Mouse (Mus musculus) kidney, postnatal 36 days (tissue): Measurements from ENCODE around the gene Gm5105.
A peak's percentile ranks its signal among the peaks of the same experiment; 100 is the strongest.

Experiments
- DNase-seq, 2 experiments: peaks; one replicate each; pipeline ENCODE4 v3.0.0; 2021 to 2022; ENCODE audit warnings: mixed read lengths in 2 of 2

The Gm5105 gene

DNA sequence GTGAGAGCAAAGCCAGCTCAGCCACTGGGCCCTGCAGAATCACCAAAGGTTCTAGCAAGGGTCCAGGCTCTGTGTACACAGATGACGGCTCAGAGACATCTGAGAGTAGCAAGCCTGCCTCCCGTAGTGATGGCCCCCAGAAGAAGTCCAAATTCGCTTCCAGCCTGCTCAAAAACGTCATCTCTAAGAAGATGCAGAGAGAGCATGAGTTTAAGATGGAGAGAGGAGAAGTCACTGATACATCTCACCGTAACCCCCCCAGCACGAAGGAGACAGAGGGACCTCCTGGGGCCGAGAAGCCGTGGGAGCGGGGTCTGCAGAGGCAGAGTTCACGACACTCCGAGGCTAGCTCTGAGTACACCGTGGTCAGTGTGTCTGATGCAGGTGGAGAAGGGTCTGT is at the start of gene Gm5105:
Gene Gm5105, minus strand, starts transcription at position 101 of the 400 bp plus-strand sequence.
- DNase-seq = no peak

- no peak for DNase-seq
Observed at GRCm38 (mm10) chr3:138116871-138117270, 49.7 kb upstream of the Gm5105 start.

DNA sequence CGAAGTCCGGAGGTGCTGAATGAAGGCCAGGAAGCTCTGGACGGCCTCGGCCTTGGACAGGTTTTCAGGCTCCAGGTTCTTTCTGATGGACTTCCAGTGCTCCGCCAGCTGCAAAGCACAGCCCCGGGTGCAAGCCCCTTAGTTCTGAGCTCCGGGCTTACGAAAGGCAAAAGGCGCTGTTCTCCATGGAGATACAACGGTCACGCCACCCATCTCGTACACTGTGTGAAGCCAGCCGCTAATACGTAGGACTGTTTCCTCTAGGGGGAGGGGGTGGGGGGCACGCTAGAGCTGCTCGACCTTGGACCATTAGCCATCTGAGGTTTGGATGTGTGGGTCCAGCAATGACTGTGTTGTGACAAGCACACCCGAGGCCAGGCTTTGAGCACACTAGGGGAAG is 46.9 kb upstream of the Gm5105 start:
- no peak for DNase-seq

DNA sequence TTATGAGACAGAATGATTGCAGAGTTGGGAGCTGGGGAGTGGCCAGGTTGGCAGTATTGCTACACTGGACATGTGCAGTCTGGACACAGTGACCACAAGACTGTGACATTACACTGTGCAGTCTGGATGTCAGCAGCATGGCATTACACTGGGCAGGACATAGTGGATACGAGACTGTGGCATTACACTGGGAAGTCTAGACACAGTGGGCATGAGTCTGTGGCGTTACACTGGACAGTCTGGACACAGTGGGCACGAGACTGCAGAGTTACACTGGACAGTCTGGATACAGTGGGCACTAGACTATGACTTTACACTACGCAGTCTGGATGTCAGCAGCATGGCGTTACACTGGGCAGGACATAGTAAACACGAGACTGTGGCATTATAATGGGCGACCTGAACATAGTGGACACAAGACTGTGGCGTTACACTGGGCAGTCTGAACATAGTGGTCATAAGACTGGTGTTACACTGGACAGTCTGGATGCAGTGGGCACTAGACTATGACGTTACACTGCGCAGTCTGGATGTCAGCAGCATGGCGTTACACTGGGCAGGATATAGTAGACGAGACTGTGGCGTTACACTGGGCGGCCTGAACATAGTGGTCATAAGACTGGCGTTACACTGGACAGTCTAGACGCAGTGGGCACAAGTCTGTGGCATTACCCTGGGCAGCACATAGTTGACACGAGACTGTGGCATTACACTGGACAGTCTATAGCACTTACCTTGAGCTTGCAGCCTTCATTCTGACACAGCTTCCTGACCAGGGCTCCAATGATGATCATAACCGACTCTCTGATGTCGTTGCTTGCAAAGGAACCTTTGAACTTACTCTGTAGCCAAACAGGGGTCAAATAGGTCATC is 44.0 kb upstream of the Gm5105 start:
- DNase-seq = no peak

DNA sequence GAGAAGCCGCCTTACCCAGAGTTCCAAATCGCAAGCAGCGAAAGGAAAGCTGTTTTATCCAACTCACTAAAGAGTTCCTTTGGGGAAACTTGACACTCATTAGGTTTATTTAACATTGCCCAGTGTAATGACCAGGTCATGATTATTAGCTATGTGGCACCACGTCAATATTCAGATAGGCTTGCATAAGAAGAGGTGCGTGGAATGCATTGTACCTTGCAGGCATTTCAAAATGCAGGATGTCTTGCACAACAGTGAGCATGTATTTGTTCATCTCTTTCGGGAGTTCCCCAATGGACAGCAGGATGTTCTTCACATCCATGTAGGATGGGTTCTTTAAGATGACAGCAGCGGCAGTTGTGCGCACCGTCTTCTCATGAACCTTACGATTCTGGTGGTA is 39.7 kb upstream of the Gm5105 start:
- no peak for DNase-seq

- DNase-seq = no peak
Observed at GRCm38 (mm10) chr3:138105056-138105455, 37.9 kb upstream of the Gm5105 start.

DNA sequence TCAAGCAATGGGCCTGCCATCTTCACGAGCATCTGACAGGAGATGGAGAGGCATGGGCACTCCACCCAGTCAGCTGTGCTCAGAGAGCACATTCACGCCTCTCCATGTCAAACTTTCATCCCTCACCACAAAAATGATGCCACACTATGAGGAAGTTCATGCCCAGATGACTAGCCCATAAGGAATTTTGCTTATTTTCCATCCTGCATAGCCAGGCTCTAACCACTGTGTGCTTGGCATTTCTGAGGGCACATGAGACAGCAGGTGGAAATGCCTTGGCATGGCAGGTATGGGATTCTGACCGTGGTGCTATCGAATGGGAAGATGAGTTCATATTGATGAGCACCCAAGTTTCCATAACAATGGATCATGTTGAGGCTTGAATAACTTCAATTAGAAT is 36.5 kb upstream of the Gm5105 start:
- no peak for DNase-seq

- no peak for DNase-seq
Observed at GRCm38 (mm10) chr3:138101936-138102335, 34.7 kb upstream of the Gm5105 start.

GRCm38 (mm10) chr3:138097718-138098117 is 30.5 kb upstream of the Gm5105 start:
- DNase-seq = no peak

DNA sequence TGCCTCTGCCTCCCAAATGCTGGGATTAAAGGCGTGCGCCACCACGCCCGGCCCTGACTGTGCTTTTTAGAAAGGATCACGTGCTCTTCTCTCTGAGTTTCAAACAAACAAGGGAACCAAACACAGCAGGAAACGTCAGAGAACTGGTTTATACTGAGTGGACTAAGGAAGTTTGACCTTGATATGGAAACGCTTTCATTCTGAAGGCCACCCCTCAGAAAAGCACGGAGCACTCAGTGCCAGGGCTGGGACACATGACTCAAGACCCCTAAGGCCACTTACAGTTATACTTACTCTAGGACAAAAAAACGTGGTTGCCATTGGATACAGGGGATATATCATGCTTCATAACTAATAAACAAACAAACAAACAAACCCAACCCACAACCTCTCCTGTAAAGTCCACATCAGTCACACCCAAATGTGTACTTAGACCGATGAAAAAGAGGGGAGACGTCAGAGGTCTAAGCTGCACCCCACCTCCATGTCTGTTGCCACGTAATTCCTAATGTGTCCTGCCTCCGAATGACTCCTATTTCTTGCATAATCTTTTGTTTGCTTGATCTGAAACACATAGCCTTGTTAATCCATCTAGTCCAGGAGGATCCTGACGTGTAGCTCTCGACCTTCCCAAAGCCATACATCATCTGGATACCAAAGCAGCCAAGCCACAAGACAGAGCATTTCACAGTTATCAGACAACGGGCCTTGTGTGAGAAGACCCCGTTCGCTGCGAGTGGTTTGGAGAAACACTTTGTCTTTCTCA is 29.3 kb upstream of the Gm5105 start:
- DNase-seq = no peak

DNA sequence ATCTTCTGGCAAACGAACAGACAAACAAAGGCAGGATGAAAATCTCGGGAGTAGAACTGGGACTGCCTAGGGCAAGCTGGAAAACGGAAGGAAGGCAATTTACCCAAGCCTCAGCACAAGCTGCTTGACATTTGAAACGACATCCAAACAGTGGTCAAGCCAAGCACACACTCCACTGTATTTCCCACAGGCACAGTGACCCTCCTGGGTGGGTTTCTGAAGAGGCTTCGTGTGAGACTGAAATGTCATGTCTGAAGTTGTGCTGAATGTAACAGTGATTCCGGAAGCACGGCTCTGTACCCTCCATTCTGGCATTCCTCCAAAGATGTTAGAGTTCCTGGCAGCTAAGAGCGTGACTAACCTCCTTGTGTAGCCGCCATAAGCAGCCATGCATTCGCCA is 28.5 kb upstream of the Gm5105 start:
- peak in 1 of 2 experiments; percentile 2 for DNase-seq

DNA sequence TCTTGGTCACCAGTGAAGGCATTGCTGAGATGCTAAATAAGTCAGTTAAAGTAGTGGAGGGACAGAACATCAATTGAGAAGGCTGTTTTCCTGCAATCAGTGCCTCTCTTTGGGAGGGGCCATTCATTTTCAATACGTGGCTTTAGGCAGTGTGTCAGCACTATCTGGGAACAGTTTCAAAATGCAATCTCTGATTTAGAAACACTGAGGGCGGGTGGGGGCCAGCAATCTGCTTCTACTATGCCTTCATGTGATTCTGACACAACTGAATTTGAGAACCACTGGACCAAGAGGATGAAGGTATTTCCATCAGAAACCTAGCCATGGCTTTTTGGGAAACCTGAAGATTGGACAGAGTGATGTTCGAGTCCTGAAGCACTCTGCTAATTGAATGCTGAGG is 28.1 kb upstream of the Gm5105 start:
- no peak for DNase-seq

- DNase-seq = no peak
Observed at GRCm38 (mm10) chr3:138083896-138084295, 16.7 kb upstream of the Gm5105 start.

DNA sequence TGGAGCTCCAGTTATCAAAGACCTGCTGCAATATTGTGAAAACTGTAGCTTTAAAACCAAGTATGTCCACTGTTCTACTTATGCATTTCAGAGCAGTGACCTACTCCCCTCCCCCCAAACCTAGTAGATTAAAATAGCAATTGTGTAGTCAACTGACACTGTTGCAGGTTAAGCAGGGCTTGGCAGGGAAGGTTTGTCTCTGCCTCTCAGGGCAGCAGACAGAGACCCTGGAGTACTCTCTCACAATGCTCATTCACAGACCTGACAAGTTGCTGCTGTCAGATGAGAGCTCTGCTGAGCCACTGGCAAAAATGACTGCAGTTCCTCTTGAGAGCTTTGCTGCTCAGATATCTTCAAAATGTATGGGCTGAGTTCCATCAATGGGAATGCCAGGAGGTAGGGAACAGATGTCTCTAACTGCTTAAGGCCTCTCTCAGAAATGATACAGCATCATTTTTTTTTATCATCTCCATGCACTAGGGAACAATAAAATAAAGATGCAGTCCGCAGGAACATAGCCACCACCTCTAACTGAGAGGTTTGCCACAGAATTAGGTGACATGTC is 16.0 kb upstream of the Gm5105 start:
- no peak for DNase-seq

GRCm38 (mm10) chr3:138078701-138079100 is 11.5 kb upstream of the Gm5105 start:
- DNase-seq = no peak

GRCm38 (mm10) chr3:138077476-138078340 is 10.5 kb upstream of the Gm5105 start:
- no peak for DNase-seq

GRCm38 (mm10) chr3:138075209-138075608 is 8.0 kb upstream of the Gm5105 start:
- no peak for DNase-seq

DNA sequence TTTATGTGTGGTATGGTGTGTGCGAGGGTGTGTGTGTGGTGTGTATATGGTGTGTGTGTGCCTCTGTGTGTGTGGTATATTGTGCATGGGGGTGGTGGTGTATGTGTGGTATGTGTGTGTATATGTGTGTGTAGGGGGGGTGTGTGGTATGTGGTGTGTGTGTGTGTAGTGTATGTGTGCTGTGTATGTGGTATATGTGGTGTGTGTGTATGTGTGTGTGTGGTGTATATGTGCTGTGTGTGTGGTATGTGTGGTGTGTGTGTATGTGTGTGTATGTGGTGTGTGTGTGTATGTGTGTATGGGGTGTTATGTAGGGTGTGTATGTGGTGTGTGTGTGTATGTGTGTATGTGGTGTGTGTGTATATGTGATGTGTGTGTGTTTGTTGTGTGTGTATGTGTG is 7.0 kb upstream of the Gm5105 start:
- no peak for DNase-seq

GRCm38 (mm10) chr3:138071476-138072073 is 4.4 kb upstream of the Gm5105 start:
- DNase-seq = no peak

- DNase-seq = no peak
Observed at GRCm38 (mm10) chr3:138071004-138071403, 3.8 kb upstream of the Gm5105 start.

GRCm38 (mm10) chr3:138069756-138070511 is 2.7 kb upstream of the Gm5105 start:
- DNase-seq = no peak

- no peak for DNase-seq
Observed at GRCm38 (mm10) chr3:138068103-138068502, 915 bp upstream of the Gm5105 start.
